Mouse (Mus musculus): ENCODE measurements at regions not wholly inside any gene's neighbourhood (a gene's known extent, or its start where the extent isn't known, plus 50 kb on each side); places are given as distances from the start of the nearest gene placed in this dataset.

DNA sequence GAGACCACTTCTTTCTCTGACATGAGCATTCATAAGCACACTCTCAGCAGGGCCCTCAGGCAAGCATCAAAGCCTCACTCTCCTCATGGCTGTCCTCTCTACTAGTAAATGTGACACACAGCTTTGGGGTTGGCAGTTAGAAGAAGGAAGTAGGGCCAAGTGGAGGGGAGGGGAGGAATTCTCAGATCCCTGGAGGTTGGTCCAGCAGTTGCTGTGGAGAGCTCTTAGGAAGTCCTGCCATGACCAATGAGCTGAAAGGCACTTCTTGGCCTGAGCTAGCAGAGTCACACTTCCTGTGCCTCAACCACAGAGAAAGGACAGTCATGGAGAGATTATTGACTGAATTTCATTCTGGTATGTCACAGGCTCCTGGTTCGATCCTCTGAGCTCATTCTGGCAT lies 398.8 kb downstream of the Tns1 start:
- H3K9me3 ChIP-seq (ENCODE audit: control insufficient read depth, low read length), result no peaks in the 10 kb centered on the region
- no peaks in the 10 kb centered on the region for H3K36me3 ChIP-seq (ENCODE audit: control insufficient read depth, insufficient read depth)
- no peaks in the 10 kb centered on the region for H3K4me1 ChIP-seq (replicated peaks; ENCODE audit: control insufficient read depth, insufficient read depth, low read length)
- ATAC-seq, result no peak
- no peak overlapping the region for H3K4me3 ChIP-seq (replicated peaks; ENCODE audit: low read length)
- WGBS, result 81% methylated on average over 1 of the region's 1 CpGs
- H3K27me3 ChIP-seq (replicated peaks; ENCODE audit: control insufficient read depth, insufficient read depth, low read length), result no peaks in the 10 kb centered on the region
- H3K9ac ChIP-seq (replicated peaks; ENCODE audit: low read depth, low read length), result no peak overlapping the region
- no peak overlapping the region for H3K4me2 ChIP-seq (ENCODE audit: low read length)
- no peak overlapping the region for H3K27ac ChIP-seq (ENCODE audit: low read length)

DNA sequence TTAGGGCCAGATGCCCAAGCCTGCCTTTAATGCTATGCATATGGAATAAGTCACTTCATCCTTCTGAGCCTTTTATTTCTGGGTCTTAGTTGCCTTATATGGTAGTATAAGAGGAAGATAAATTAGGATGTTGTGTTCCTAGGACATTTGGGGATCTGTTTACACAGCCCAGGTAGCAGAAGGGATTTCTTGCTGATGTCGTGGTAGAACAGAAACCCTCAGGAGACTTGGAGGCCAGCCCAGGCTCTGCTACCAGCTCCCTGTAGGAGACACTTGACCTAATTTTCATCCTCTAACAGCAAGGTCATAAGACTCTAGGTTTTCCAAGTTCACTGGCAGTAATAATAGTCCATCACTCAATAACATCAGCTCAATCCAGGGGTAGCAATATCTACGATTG lies 399.7 kb downstream of the Tns1 start:
- Histone ChIP-seq H3K4me2 (ENCODE audit: low read length) (no peak overlapping the region), H3K27me3 (replicated peaks; ENCODE audit: control insufficient read depth, insufficient read depth, low read length) (no peaks in the 10 kb centered on the region), H3K4me3 (replicated peaks; ENCODE audit: low read length) (no peak overlapping the region), H3K36me3 (ENCODE audit: control insufficient read depth, insufficient read depth) (no peaks in the 10 kb centered on the region), H3K27ac (ENCODE audit: low read length) (no peak overlapping the region), H3K9ac (replicated peaks; ENCODE audit: low read depth, low read length) (no peak overlapping the region), H3K4me1 (replicated peaks; ENCODE audit: control insufficient read depth, insufficient read depth, low read length) (no peaks in the 10 kb centered on the region), H3K9me3 (ENCODE audit: control insufficient read depth, low read length) (no peaks in the 10 kb centered on the region)
- WGBS, result 85% methylated on average over 2 of the region's 2 CpGs
- ATAC-seq, result no peak

DNA sequence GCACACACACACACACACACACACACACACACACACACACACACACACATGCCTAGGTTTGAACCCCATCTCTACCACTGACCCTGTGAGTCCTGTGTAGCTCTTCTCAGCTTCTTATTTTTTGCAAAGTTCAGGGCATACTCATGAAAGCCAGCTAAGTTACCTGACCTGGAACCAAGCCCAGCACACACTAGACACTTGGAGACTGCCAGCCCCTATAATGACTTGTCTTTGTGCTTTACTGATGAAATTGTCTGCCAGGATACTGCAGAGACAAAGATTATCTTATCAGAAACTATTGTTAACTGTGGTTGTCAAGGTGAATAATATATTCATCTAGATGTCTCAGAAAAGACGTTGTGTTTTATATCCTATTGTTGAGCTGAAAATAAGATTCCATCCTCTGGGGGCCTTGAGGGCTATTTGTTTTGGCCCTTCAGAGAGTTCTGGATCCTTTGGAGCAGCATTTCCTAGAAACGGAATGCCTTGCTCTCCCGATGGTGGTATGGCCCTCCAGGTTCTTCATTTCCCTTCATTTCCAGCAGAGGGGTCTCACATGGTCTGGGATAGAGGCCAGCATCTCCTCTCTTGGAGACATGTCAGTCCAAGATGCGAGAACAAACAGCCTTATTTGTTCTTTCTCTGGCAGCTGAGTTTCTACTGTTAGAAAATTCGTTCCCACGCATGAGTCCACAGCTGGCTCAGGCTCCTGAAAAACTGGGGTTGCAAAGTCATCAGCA lies 402.6 kb downstream of the Tns1 start:
- Histone ChIP-seq H3K4me2 (ENCODE audit: low read length) (no peak overlapping the region), H3K9me3 (ENCODE audit: control insufficient read depth, low read length) (no peaks in the 10 kb centered on the region), H3K27ac (ENCODE audit: low read length) (no peak overlapping the region), H3K4me1 (replicated peaks; ENCODE audit: control insufficient read depth, insufficient read depth, low read length) (no peaks in the 10 kb centered on the region), H3K36me3 (ENCODE audit: control insufficient read depth, insufficient read depth) (no peaks in the 10 kb centered on the region), H3K4me3 (replicated peaks; ENCODE audit: low read length) (no peak overlapping the region), H3K27me3 (replicated peaks; ENCODE audit: control insufficient read depth, insufficient read depth, low read length) (no peaks in the 10 kb centered on the region), H3K9ac (replicated peaks; ENCODE audit: low read depth, low read length) (no peak overlapping the region)
- no peak for ATAC-seq
- 74% methylated on average over 6 of the region's 6 CpGs for WGBS

DNA sequence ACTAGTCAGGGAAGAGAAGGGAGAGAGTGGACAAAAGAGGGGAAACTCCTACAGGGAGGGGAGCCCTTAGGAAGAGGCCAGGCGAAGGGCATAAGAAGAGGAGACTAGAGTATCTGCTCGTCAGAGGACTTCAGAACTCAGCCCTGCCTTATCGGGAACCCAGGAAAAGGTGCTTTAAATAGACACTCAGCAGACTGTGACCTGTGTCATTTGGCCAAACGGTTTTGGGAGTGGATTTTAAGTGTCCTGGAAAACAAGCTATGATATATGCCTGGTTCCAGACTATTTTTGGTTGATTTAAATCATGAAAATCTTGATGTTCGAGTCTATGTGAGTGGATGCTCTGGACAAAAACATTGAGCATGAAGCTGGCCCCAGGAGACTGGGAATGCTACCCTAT lies 405.8 kb downstream of the Tns1 start:
- 83% methylated on average over 5 of the region's 5 CpGs for WGBS
- Histone ChIP-seq H3K27me3 (replicated peaks; ENCODE audit: control insufficient read depth, insufficient read depth, low read length) (no peaks in the 10 kb centered on the region), H3K4me2 (ENCODE audit: low read length) (no peak overlapping the region), H3K4me3 (replicated peaks; ENCODE audit: low read length) (no peak overlapping the region), H3K9me3 (ENCODE audit: control insufficient read depth, low read length) (no peaks in the 10 kb centered on the region), H3K4me1 (replicated peaks; ENCODE audit: control insufficient read depth, insufficient read depth, low read length) (no peaks in the 10 kb centered on the region), H3K9ac (replicated peaks; ENCODE audit: low read depth, low read length) (no peak overlapping the region), H3K27ac (ENCODE audit: low read length) (no peak overlapping the region), H3K36me3 (ENCODE audit: control insufficient read depth, insufficient read depth) (no peaks in the 10 kb centered on the region)
- ATAC-seq, result no peak

DNA sequence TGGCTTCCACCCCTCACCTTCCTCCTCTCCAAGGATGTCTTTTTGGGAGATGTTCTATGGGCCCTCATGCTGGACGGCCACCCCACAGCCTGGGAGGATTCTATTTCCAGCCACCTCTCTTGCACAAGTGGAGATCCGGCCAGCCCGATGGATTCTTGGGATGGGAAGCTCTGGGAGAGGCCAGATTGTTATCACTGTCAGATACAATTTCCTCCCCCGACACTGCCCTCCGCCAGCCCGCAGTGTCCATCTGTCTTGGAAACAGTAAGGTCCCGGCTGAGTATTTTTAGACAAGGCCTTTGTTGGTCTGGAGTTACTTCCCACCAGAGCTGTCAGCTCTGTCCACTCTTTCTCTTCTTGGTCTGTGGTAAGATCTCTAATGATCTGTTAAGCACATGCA lies 406.8 kb downstream of the Tns1 start:
- Histone ChIP-seq H3K9me3 (ENCODE audit: control insufficient read depth, low read length) (no peaks in the 10 kb centered on the region), H3K27ac (ENCODE audit: low read length) (no peak overlapping the region), H3K4me1 (replicated peaks; ENCODE audit: control insufficient read depth, insufficient read depth, low read length) (no peaks in the 10 kb centered on the region), H3K4me2 (ENCODE audit: low read length) (no peak overlapping the region), H3K27me3 (replicated peaks; ENCODE audit: control insufficient read depth, insufficient read depth, low read length) (no peaks in the 10 kb centered on the region), H3K9ac (replicated peaks; ENCODE audit: low read depth, low read length) (no peak overlapping the region), H3K36me3 (ENCODE audit: control insufficient read depth, insufficient read depth) (no peaks in the 10 kb centered on the region), H3K4me3 (replicated peaks; ENCODE audit: low read length) (no peak overlapping the region)
- ATAC-seq, result no peak
- WGBS, result 88% methylated on average over 7 of the region's 7 CpGs

DNA sequence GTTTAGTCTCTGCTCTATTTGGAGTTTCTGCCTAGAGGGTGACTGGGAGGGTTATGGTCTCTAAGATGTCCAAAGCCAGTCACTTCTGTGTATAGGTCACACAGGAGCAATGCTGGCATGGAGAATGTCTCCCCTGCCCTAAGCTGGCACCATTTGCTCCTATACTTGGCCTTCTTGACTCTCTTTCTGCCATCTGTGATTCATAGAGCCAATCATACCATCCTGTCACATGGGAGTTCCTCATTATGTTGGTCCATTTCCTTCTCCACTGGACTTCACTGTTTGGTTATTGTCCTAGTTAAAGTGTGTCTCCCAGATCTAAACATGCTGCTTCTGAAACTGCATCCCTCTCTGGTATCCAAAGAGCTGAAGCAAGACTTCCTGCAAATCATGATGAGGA lies 407.3 kb downstream of the Tns1 start:
- Histone ChIP-seq H3K9ac (replicated peaks; ENCODE audit: low read depth, low read length) (no peak overlapping the region), H3K36me3 (ENCODE audit: control insufficient read depth, insufficient read depth) (no peaks in the 10 kb centered on the region), H3K4me1 (replicated peaks; ENCODE audit: control insufficient read depth, insufficient read depth, low read length) (no peaks in the 10 kb centered on the region), H3K9me3 (ENCODE audit: control insufficient read depth, low read length) (no peaks in the 10 kb centered on the region), H3K27me3 (replicated peaks; ENCODE audit: control insufficient read depth, insufficient read depth, low read length) (no peaks in the 10 kb centered on the region), H3K27ac (ENCODE audit: low read length) (no peak overlapping the region), H3K4me3 (replicated peaks; ENCODE audit: low read length) (no peak overlapping the region), H3K4me2 (ENCODE audit: low read length) (no peak overlapping the region)
- no peak for ATAC-seq

DNA sequence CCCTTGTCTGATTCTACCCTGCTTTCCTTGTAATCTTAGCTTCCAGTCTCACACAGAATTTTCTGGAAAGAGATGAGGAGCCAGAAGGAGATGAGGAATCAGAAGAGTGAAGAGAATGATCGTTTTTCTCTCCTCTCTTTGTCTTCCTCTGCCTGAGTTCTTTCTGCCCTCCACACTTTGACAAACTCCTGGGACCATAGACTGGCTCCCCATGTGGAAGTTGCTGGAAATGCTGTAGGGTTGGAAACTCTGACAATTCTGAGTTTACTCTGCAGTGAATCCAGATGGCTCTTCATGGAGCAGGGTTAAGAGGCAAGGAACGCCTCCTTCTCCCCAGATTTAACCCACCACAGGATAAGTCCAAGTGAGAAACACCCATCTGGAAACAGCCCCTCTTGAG lies 408.7 kb downstream of the Tns1 start:
- Histone ChIP-seq H3K9ac (replicated peaks; ENCODE audit: low read depth, low read length) (no peak overlapping the region), H3K4me3 (replicated peaks; ENCODE audit: low read length) (no peak overlapping the region), H3K4me1 (replicated peaks; ENCODE audit: control insufficient read depth, insufficient read depth, low read length) (no peaks in the 10 kb centered on the region), H3K36me3 (ENCODE audit: control insufficient read depth, insufficient read depth) (no peaks in the 10 kb centered on the region), H3K27me3 (replicated peaks; ENCODE audit: control insufficient read depth, insufficient read depth, low read length) (no peaks in the 10 kb centered on the region), H3K27ac (ENCODE audit: low read length) (no peak overlapping the region), H3K4me2 (ENCODE audit: low read length) (no peak overlapping the region), H3K9me3 (ENCODE audit: control insufficient read depth, low read length) (no peaks in the 10 kb centered on the region)
- 75% methylated on average over 2 of the region's 2 CpGs for WGBS
- ATAC-seq, result no peak

DNA sequence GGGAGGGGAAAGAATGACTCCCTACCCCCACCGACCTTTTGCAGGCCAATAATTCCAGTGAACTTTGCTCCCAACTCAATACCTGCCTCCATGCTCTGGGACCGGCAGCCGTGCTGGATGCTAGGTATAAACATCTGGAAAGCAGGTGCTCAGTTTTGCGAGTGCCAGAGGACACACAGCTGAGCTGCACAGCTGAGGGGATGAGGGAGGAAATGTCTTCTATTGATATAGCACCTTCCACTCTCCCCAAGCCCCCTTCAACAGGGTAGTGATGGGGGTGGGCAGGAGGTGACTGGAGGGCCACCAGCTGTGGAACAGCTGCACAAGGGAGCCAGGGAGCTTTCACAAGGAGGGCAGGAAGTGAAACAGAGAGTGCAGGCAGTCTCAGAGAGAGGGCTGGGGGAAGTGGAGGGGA lies 421.8 kb downstream of the Tns1 start:
- ATAC-seq, result no peak
- no peaks in the 10 kb centered on the region for H3K4me1 ChIP-seq (replicated peaks; ENCODE audit: control insufficient read depth, insufficient read depth, low read length)
- no peak overlapping the region for H3K4me2 ChIP-seq (ENCODE audit: low read length)
- H3K36me3 ChIP-seq (ENCODE audit: control insufficient read depth, insufficient read depth), result no peaks in the 10 kb centered on the region
- H3K9ac ChIP-seq (replicated peaks; ENCODE audit: low read depth, low read length), result no peak overlapping the region
- no peaks in the 10 kb centered on the region for H3K27me3 ChIP-seq (replicated peaks; ENCODE audit: control insufficient read depth, insufficient read depth, low read length)
- no peak overlapping the region for H3K27ac ChIP-seq (ENCODE audit: low read length)
- 64% methylated on average over 4 of the region's 4 CpGs for WGBS
- H3K9me3 ChIP-seq (ENCODE audit: control insufficient read depth, low read length), result no peaks in the 10 kb centered on the region
- H3K4me3 ChIP-seq (replicated peaks; ENCODE audit: low read length), result no peak overlapping the region

DNA sequence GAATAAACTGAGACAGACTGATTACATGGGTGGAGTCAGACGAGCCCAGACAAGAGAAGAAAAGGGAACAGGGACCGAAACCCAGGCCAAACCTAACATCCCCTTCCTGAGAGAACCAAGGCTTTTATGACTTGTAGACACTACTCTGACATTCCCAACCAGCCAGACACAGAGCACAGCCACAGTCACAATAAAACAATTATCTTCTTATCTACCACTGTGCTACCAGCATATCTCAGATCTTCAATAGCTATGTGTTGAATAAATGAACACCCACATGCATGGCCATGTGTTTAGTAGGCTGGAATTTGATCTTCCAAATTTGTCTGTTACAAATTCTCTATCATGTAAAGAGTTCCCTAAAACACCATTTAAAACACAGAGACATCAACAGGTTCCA lies 430.7 kb downstream of the Tns1 start:
- Histone ChIP-seq H3K9ac (replicated peaks; ENCODE audit: low read depth, low read length) (no peak overlapping the region), H3K4me3 (replicated peaks; ENCODE audit: low read length) (no peak overlapping the region), H3K4me1 (replicated peaks; ENCODE audit: control insufficient read depth, insufficient read depth, low read length) (no peaks in the 10 kb centered on the region), H3K27ac (ENCODE audit: low read length) (no peak overlapping the region), H3K9me3 (ENCODE audit: control insufficient read depth, low read length) (no peaks in the 10 kb centered on the region), H3K36me3 (ENCODE audit: control insufficient read depth, insufficient read depth) (no peaks in the 10 kb centered on the region), H3K27me3 (replicated peaks; ENCODE audit: control insufficient read depth, insufficient read depth, low read length) (no peaks in the 10 kb centered on the region), H3K4me2 (ENCODE audit: low read length) (no peak overlapping the region)
- no peak for ATAC-seq
- 82% methylated on average over 2 of the region's 2 CpGs for WGBS

DNA sequence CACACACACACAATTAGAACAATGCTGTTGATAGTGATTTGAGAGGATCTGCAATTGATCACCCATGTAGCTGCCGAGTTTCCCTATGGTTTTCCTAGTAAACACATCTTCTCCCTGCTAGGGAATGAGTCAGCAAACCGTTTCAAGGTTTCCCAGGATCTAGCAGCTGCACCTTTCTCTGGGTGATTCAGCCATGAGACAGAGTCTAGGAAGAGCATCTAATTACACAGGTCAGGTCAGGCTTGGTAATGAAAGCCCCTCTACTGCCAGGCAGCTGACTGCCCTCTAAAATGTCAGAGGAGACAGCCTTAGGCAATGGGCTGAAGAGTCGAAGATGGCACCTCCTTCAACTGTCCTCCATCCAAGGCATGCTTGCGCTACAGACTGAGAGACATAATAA lies 438.5 kb downstream of the Tns1 start:
- no peaks in the 10 kb centered on the region for H3K9me3 ChIP-seq (ENCODE audit: control insufficient read depth, low read length)

More for the DNA sequence above, 438.5 kb downstream of the Tns1 start:
- H3K4me2 ChIP-seq (ENCODE audit: low read length), result no peak overlapping the region
- no peak for ATAC-seq
- 81% methylated on average over 4 of the region's 4 CpGs for WGBS
- no peak overlapping the region for H3K4me3 ChIP-seq (replicated peaks; ENCODE audit: low read length)
- H3K27ac ChIP-seq (ENCODE audit: low read length), result no peak overlapping the region
- H3K36me3 ChIP-seq (ENCODE audit: control insufficient read depth, insufficient read depth), result no peaks in the 10 kb centered on the region
- H3K27me3 ChIP-seq (replicated peaks; ENCODE audit: control insufficient read depth, insufficient read depth, low read length), result no peaks in the 10 kb centered on the region
- no peaks in the 10 kb centered on the region for H3K4me1 ChIP-seq (replicated peaks; ENCODE audit: control insufficient read depth, insufficient read depth, low read length)
- no peak overlapping the region for H3K9ac ChIP-seq (replicated peaks; ENCODE audit: low read depth, low read length)
